Mouse (Mus musculus): ENCODE measurements around the gene Birc6.

DNA sequence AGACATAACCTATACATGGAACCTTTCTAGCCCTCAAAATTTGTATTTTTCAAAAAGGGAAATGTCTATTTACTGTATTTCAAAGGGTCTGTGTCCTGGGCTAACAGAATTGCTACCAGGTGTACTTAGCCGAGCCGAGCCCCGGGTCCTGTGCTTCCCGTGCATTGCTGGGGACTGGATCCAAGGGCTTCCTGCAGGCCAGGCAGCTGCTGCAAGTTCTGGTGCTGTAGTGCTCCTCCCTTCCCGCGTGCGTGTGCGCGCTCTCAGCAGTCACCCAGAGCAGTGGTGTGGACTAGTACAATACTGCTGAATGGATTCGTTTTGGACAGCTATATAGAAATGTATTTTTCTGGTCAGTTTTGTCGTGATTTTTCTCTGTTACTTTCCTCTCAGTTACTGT is 31.8 kb downstream of the Birc6 start:
- no peak for TF ChIP-seq GATA1 (IDR thresholded peaks at IDR 0.05; ENCODE audit: borderline replicate concordance, low read length)
- TF ChIP-seq FLI1 (IDR thresholded peaks at IDR 0.05; ENCODE audit: low read length): no peak

Measured in megakaryocyte, embryonic 14.5 days (primary cell).